Mouse (Mus musculus) lung, embryonic 14.5 days (tissue): ENCODE measurements around the gene Prickle2. TPM values are rescaled to one million over a fixed set of nuclear protein-coding genes. Genes with fewer than 3 reads are reported as not detected.

Experiments
- ATAC-seq: fragments of 200-750 bp; cut with Nextera tagmentation; 2 replicates; pipeline ENCODE4 v1.8.0; 2017; ENCODE audit warnings: mild to moderate bottlenecking, moderate TSS enrichment, moderate library complexity; ENCODE audit not compliant: insufficient read depth
- DNase-seq: peaks from one replicate; pipeline ENCODE4 v3.0.0-alpha.2; 2015
- H3K27ac ChIP-seq: fragments of 300-500 bp; sonication (generic); 2 replicates; pipeline ENCODE4 v1.5.1; 2014; ENCODE audit warnings: low read depth, mild to moderate bottlenecking, moderate library complexity
- H3K27me3 ChIP-seq: fragments of 300-500 bp; sonication (generic); 2 replicates; pipeline ENCODE4 v1.6.1; 2014; ENCODE audit warnings: low read length, control low read depth; ENCODE audit not compliant: insufficient read depth
- H3K36me3 ChIP-seq: fragments of 300-500 bp; sonication (generic); 2 replicates; pipeline ENCODE4 v1.6.1; 2014; ENCODE audit warnings: control low read depth; ENCODE audit not compliant: insufficient read depth
- H3K4me1 ChIP-seq: fragments of 300-500 bp; sonication (generic); 2 replicates; pipeline ENCODE4 v1.6.1; 2014; ENCODE audit warnings: antibody characterized with exemption, control low read depth; ENCODE audit not compliant: insufficient read depth
- H3K4me2 ChIP-seq: fragments of 300-500 bp; sonication (generic); 2 replicates; pipeline ENCODE4 v1.6.1; 2014; ENCODE audit warnings: mild to moderate bottlenecking
- H3K4me3 ChIP-seq: fragments of 300-500 bp; sonication (generic); 2 replicates; pipeline ENCODE4 v1.5.1; 2014; ENCODE audit warnings: low read depth, low read length
- H3K9ac ChIP-seq: fragments of 300-500 bp; sonication (generic); 2 replicates; pipeline ENCODE4 v1.6.1; 2014
- H3K9me3 ChIP-seq: fragments of 300-500 bp; sonication (generic); 2 replicates; pipeline ENCODE4 v1.6.1; 2016; ENCODE audit warnings: low read depth, low read length, control low read depth
- CTCF ChIP-seq: IDR thresholded peaks from 2 replicates; pipeline ENCODE4 v1.5.1; 2016; ENCODE audit warnings: antibody characterized with exemption, low read depth
- WGBS: fragments of 180-500 bp; shearing (Covaris S2); extraction: QIAGEN DNeasy Blood & Tissue Kit; methylation state at CpG from one replicate; pipeline ENCODE4 v1.1.7; 2014; 5-methylcytosine and 5-hydroxymethylcytosine counted together
- polyA plus RNA-seq: library from polyadenylated mRNA; unstranded; fragments of >200 nt; fragmentation: Nextera tagmentation; extraction: Ambion mirVana; gene quantifications from 2 replicates; pipeline ENCODE4 v1.2.1, GENCODE M21; 2014

Prickle2 gene
- polyA plus RNA-seq: 11.0 TPM in 2 replicates

GRCm38 (mm10) chr6:92706145-92706466, at the start of gene Prickle2:
TSS of gene Prickle2 (minus strand) at chr6:92706155.
- TF ChIP-seq CTCF: peak; percentile 31; the same call in 1 of the 2 replicates
- under 1% methylated on average over 22 of the region's 24 CpGs for WGBS
- Histone ChIP-seq H3K36me3 (no peaks in the 10 kb centered on the region), H3K4me3 (peak within 1 kb of the TSS; percentile 72), H3K27ac (peak within 1 kb of the TSS; percentile 31; the same call in 1 of the 2 replicates), H3K4me2 (peak within 1 kb of the TSS; percentile 97), H3K9ac (peak within 1 kb of the TSS; percentile 72), H3K4me1 (no peaks in the 10 kb centered on the region), H3K9me3 (no peaks in the 10 kb centered on the region), H3K27me3 (no peaks in the 10 kb centered on the region)
- peak; percentile 96 for ATAC-seq
- DNase-seq: peak; percentile 88

GRCm38 (mm10) chr6:92752737-92753136, 46.8 kb upstream of the Prickle2 start:
- no peaks in the 10 kb centered on the region for H3K4me1 ChIP-seq
- 63% methylated on average over 2 of the region's 2 CpGs for WGBS
- TF ChIP-seq CTCF: no peak
- H3K9ac ChIP-seq: no peak overlapping the region
- no peaks in the 10 kb centered on the region for H3K27me3 ChIP-seq
- no peak overlapping the region for H3K27ac ChIP-seq
- H3K4me2 ChIP-seq: no peak overlapping the region
- no peaks in the 10 kb centered on the region for H3K9me3 ChIP-seq
- DNase-seq: no peak
- H3K36me3 ChIP-seq: no peaks in the 10 kb centered on the region
- ATAC-seq: no peak
- no peak overlapping the region for H3K4me3 ChIP-seq

GRCm38 (mm10) chr6:92749420-92749819, 43.5 kb upstream of the Prickle2 start:
- no peak for TF ChIP-seq CTCF
- WGBS: 47% methylated on average over 4 of the region's 4 CpGs
- H3K9ac ChIP-seq: no peak overlapping the region
- H3K4me2 ChIP-seq: no peak overlapping the region
- H3K27me3 ChIP-seq: no peaks in the 10 kb centered on the region
- H3K4me1 ChIP-seq: no peaks in the 10 kb centered on the region; the same call in 1 of the 2 replicates
- no peak overlapping the region for H3K27ac ChIP-seq
- ATAC-seq: no peak
- no peak for DNase-seq
- H3K4me3 ChIP-seq: no peak overlapping the region
- H3K9me3 ChIP-seq: no peaks in the 10 kb centered on the region
- no peaks in the 10 kb centered on the region for H3K36me3 ChIP-seq

- H3K36me3 ChIP-seq: no peaks in the 10 kb centered on the region
- H3K27ac ChIP-seq: no peak overlapping the region
- H3K4me3 ChIP-seq: no peak overlapping the region
- H3K9me3 ChIP-seq: no peaks in the 10 kb centered on the region
- TF ChIP-seq CTCF: peak; percentile 83
- DNase-seq: peak; percentile 86
- no peaks in the 10 kb centered on the region for H3K27me3 ChIP-seq
- 13% methylated on average over 11 of the region's 11 CpGs for WGBS
- peak overlapping the region; percentile 29; the same call in 1 of the 2 replicates for H3K4me2 ChIP-seq
- H3K9ac ChIP-seq: no peak overlapping the region
- H3K4me1 ChIP-seq: no peaks in the 10 kb centered on the region; the same call in 1 of the 2 replicates
- ATAC-seq: no peak
Observed at GRCm38 (mm10) chr6:92743605-92744004, 37.6 kb upstream of the Prickle2 start.

DNA sequence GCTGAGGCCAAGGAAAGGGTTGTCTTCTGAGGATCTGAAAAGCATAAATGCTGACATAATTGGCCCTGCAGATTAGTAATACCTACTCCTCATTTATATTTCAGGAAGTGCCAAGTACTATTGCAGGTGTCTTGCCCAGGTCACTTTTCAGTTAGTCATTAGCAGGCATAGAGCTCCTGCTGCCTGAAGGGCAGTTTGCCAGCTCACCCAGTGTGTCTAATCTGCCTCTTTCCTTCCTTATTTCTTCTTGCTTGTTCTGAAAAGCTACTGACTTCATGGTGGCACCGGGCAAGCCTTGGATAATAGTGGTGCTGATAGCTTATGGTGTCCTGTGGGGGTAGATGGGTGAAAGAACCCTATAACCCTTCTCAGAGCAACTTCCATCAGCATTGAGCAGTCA, 31.2 kb upstream of the Prickle2 start:
- ATAC-seq (no peak), DNase-seq (no peak)
- Histone ChIP-seq H3K27me3 (no peaks in the 10 kb centered on the region), H3K4me3 (no peak overlapping the region), H3K36me3 (no peaks in the 10 kb centered on the region), H3K27ac (no peak overlapping the region), H3K4me2 (no peak overlapping the region), H3K4me1 (no peaks in the 10 kb centered on the region), H3K9me3 (peaks cover 7% of the 10 kb centered on the region; the same call in 1 of the 2 replicates), H3K9ac (no peak overlapping the region)
- TF ChIP-seq CTCF: no peak
- WGBS: 83% methylated on average over 1 of the region's 1 CpGs

DNA sequence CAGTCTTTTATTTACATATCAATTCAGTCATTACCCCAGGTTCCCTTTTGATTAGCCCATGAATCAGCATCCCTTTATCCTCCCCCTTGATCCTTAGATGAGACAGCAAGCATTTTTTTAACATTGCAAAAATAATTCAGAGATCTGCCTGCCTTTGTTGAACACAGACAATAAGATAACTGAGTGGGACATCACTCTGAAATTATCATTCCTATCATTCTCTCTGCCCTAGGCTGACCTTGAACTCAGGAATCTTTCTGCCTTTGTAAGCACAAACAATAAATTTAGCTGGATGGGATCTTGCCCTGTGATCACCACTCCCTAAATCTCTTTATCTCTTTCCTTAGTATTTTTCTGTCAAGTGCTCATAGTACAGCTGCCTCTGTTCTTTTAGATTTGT, 27.7 kb upstream of the Prickle2 start:
- Histone ChIP-seq H3K4me1 (no peaks in the 10 kb centered on the region), H3K36me3 (no peaks in the 10 kb centered on the region), H3K9me3 (peaks cover 7% of the 10 kb centered on the region; the same call in 1 of the 2 replicates), H3K4me3 (no peak overlapping the region), H3K9ac (no peak overlapping the region), H3K27ac (no peak overlapping the region), H3K27me3 (no peaks in the 10 kb centered on the region), H3K4me2 (no peak overlapping the region)
- no peak for TF ChIP-seq CTCF
- no peak for DNase-seq
- ATAC-seq: no peak

DNA sequence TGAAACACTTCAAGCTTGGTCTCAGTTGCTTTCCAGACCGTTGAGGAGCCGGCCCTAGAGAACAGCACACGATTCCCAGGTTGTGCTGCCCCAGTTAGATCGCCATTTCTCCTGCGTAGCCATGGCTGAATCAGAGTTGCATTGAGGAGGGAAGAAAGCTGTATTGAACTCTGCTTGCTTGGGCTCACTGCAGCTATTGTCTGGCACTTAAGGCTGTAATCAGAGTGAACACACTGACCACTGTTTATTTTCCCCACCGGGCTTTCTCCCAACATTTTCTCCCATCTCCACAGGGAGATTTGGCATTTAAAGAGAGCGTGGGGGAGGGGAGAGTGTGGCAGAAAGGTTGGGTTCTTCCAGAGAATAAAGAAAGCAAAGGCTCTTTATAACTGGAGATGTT, 22.6 kb upstream of the Prickle2 start:
- DNase-seq: peak; percentile 24
- Histone ChIP-seq H3K27ac (peak overlapping the region; percentile 51; the same call in 1 of the 2 replicates), H3K4me2 (peak overlapping the region; percentile 30; the same call in 1 of the 2 replicates), H3K27me3 (no peaks in the 10 kb centered on the region), H3K36me3 (no peaks in the 10 kb centered on the region), H3K4me1 (no peaks in the 10 kb centered on the region), H3K9ac (no peak overlapping the region), H3K4me3 (no peak overlapping the region), H3K9me3 (no peaks in the 10 kb centered on the region)
- 38% methylated on average over 7 of the region's 7 CpGs for WGBS
- 0 out of 2 replicates have a peak, but pooled peaks have one; percentile 8 for ATAC-seq
- no peak for TF ChIP-seq CTCF
